Mouse (Mus musculus) thymus, adult 2 months (tissue): ENCODE measurements at regions not wholly inside any gene's neighbourhood (a gene's known extent, or its start where the extent isn't known, plus 50 kb on each side); places are given as distances from the start of the nearest gene placed in this dataset.

ENCODE experiments used
- CTCF ChIP-seq: fragments of 200-500 bp; IDR thresholded peaks from 2 replicates; pipeline ENCODE4 v1.5.1; 2012; ENCODE audit warnings: mild to moderate bottlenecking, control low read depth, low read length, moderate library complexity, borderline replicate concordance; ENCODE audit not compliant: control insufficient read depth, poor library complexity, insufficient read depth; ENCODE audit errors: extremely low read depth
- POLR2A ChIP-seq: fragments of 200-500 bp; IDR thresholded peaks from 2 replicates; pipeline ENCODE4 v1.6.1; 2012; ENCODE audit warnings: mild to moderate bottlenecking, low read length, control low read depth, moderate library complexity; ENCODE audit not compliant: control insufficient read depth, poor library complexity, insufficient read depth; ENCODE audit errors: extremely low read depth

- TF ChIP-seq POLR2A (no peak), CTCF (no peak)
Observed at GRCm38 (mm10) chr1:142742307-142742706, 898.2 kb upstream of the B3galt2 start.
